Mouse (Mus musculus) liver, embryonic 11.5 days (tissue): ENCODE measurements around the gene Rhox11. TPM values are rescaled to one million over a fixed set of nuclear protein-coding genes. Genes with fewer than 3 reads are reported as not detected.
"Not testable (repeated sequence)": the region's sequence is repeated elsewhere in the genome, so short reads cannot be mapped to it uniquely, and the experiment has no call there.

Source experiments
- ATAC-seq: fragments of 200-750 bp; cut with Nextera tagmentation; replicated peaks from 2 replicates; pipeline ENCODE4 v1.8.0; 2017; ENCODE audit warnings: moderate number of reproducible peaks, mild to moderate bottlenecking, moderate TSS enrichment, moderate library complexity; ENCODE audit not compliant: low FRiP score
- DNase-seq: peaks from one replicate; pipeline ENCODE4 v3.0.0-alpha.2; 2017; ENCODE audit warnings: low spot score
- H3K27ac ChIP-seq: fragments of 300-500 bp; sonication (generic); 2 replicates; pipeline ENCODE4 v1.5.1; 2014; ENCODE audit warnings: mild to moderate bottlenecking, low read depth, low read length, control low read depth
- H3K27me3 ChIP-seq: fragments of 300-500 bp; sonication (generic); replicated peaks from 2 replicates; pipeline ENCODE4 v1.6.1; 2014; ENCODE audit warnings: low read length, mixed read lengths; ENCODE audit not compliant: control insufficient read depth, insufficient read depth
- H3K36me3 ChIP-seq: fragments of 300-500 bp; sonication (generic); 2 replicates; pipeline ENCODE4 v1.6.1; 2014; ENCODE audit warnings: mild to moderate bottlenecking, low read length, moderate library complexity, mixed read lengths; ENCODE audit not compliant: control insufficient read depth, insufficient read depth
- H3K4me1 ChIP-seq: fragments of 300-500 bp; sonication (generic); replicated peaks from 2 replicates; pipeline ENCODE4 v1.6.1; 2014; ENCODE audit warnings: low read length, mixed read lengths; ENCODE audit not compliant: control insufficient read depth, insufficient read depth
- H3K4me2 ChIP-seq: fragments of 300-500 bp; sonication (generic); 2 replicates; pipeline ENCODE4 v1.6.1; 2014; ENCODE audit warnings: mild to moderate bottlenecking, control low read depth, moderate library complexity
- H3K4me3 ChIP-seq: fragments of 300-500 bp; sonication (generic); 2 replicates; pipeline ENCODE4 v1.5.1; 2014; ENCODE audit warnings: low read depth, low read length, control low read depth
- H3K9ac ChIP-seq: fragments of 300-500 bp; sonication (generic); 2 replicates; pipeline ENCODE4 v1.6.1; 2014; ENCODE audit warnings: low read depth, low read length, control low read depth
- H3K9me3 ChIP-seq: fragments of 300-500 bp; sonication (generic); 2 replicates; pipeline ENCODE4 v1.6.1; 2016; ENCODE audit warnings: low read length, inconsistent platforms, mixed read lengths; ENCODE audit not compliant: control insufficient read depth
- WGBS: fragments of 180-500 bp; shearing (Covaris S2); extraction: QIAGEN DNeasy Blood & Tissue Kit; methylation state at CpG from one replicate; pipeline ENCODE4 v1.1.7; 2014; 5-methylcytosine and 5-hydroxymethylcytosine counted together
- polyA plus RNA-seq: library from polyadenylated mRNA; unstranded; fragments of >200 nt; fragmentation: Nextera tagmentation; extraction: Ambion mirVana; gene quantifications from 2 replicates; pipeline ENCODE4 v1.2.1, GENCODE M21; 2014

Rhox11 gene
- not detected in 2 replicates for polyA plus RNA-seq

DNA sequence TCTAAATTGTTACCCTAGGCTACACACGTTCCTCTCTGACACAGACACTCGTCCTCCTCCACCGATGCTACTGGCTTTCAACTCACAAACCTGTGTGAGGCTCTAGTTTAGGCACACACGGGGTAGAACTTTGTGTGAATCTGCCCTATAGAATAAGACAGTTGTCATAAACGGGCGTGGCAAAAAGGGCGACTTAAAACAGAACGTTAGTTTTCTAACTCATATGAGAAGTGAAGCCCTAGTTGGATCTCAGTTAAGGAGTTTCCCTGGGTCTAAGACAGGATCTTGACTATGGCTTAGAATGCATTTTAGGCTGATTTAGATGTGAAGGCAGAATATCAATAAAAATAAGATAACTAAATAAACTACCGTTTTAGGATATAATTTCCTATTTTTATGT is at the start of gene Rhox11:
Gene Rhox11 (minus strand): TSS at position 101 of the 400 bp plus-strand sequence.
- ATAC-seq (no peak), DNase-seq (no peak)
- Histone ChIP-seq H3K4me2 (no peak within 1 kb of the TSS), H3K36me3 (no peaks in the 10 kb centered on the region), H3K27ac (no peak within 1 kb of the TSS), H3K27me3 (no peaks in the 10 kb centered on the region), H3K9me3 (no peaks in the 10 kb centered on the region), H3K4me1 (no peaks in the 10 kb centered on the region), H3K9ac (no peak within 1 kb of the TSS), H3K4me3 (no peak within 1 kb of the TSS)
- WGBS: 79% methylated on average over 9 of the region's 9 CpGs

DNA sequence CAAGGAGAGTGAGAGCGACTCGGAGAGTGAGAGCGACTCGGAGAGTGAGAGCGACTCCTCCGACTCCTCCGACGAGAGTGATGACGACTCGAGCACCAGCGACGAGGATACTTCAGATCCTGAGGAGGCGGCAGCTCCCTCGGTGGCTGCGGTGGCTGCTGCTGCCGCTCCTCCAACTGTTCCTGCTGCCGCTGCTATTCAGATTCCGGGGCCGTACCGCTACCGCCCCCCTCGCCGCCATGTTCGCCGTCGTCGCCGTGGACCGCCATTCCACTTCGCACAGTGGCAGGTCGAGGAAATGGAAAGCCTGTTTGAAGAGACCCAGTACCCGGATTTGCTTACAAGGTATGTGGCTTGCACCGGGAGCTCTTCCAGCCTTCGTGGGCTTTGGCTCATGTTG is 36.5 kb upstream of the Rhox11 start:
- H3K36me3 ChIP-seq: no peaks in the 10 kb centered on the region
- H3K27ac ChIP-seq: no peak overlapping the region
- H3K27me3 ChIP-seq: no peaks in the 10 kb centered on the region
- no peak for DNase-seq
- H3K9ac ChIP-seq: no peak overlapping the region
- 81% methylated on average over 34 of the region's 34 CpGs for WGBS
- H3K4me1 ChIP-seq: no peaks in the 10 kb centered on the region
- H3K9me3 ChIP-seq: 0 out of 2 replicates have a peak, but pooled peaks cover 4% of the 10 kb centered on the region
- ATAC-seq: no peak
- H3K4me2 ChIP-seq: no peak overlapping the region
- H3K4me3 ChIP-seq: no peak overlapping the region

- Histone ChIP-seq H3K36me3 (no peaks in the 10 kb centered on the region), H3K27ac (no peak within 1 kb of the TSS), H3K4me1 (no peaks in the 10 kb centered on the region), H3K4me2 (no peak within 1 kb of the TSS), H3K9ac (no peak within 1 kb of the TSS), H3K9me3 (0 out of 2 replicates have a peak, but pooled peaks cover 4% of the 10 kb centered on the region), H3K27me3 (no peaks in the 10 kb centered on the region), H3K4me3 (no peak within 1 kb of the TSS)
- 94% methylated on average over 19 of the region's 20 CpGs for WGBS
- DNase-seq: no peak
- no peak for ATAC-seq
Measured at GRCm38 (mm10) chrX:38120982-38121381, 36.0 kb upstream of the Rhox11 start, which contains the start of gene Rhox13. Gene Rhox13 (plus strand): TSS chrX:38121219.

- no peaks in the 10 kb centered on the region for H3K4me1 ChIP-seq
- DNase-seq: no peak
- no peak for ATAC-seq
- H3K9me3 ChIP-seq: no peaks in the 10 kb centered on the region
- H3K27ac ChIP-seq: no peak within 1 kb of the TSS
- H3K4me3 ChIP-seq: no peak within 1 kb of the TSS
- H3K36me3 ChIP-seq: no peaks in the 10 kb centered on the region
- H3K4me2 ChIP-seq: no peak within 1 kb of the TSS
- 69% methylated on average over 4 of the region's 4 CpGs for WGBS
- H3K9ac ChIP-seq: no peak within 1 kb of the TSS
- no peaks in the 10 kb centered on the region for H3K27me3 ChIP-seq
Measured at GRCm38 (mm10) chrX:38110807-38111206, 25.9 kb upstream of the Rhox11 start, which contains the start of gene Rhox12. Gene Rhox12 (minus strand): TSS chrX:38110907.

- no peaks in the 10 kb centered on the region for H3K9me3 ChIP-seq
- no peaks in the 10 kb centered on the region for H3K27me3 ChIP-seq
- no peaks in the 10 kb centered on the region for H3K36me3 ChIP-seq
- ATAC-seq (no peak), DNase-seq (peak; percentile 45)
- H3K27ac ChIP-seq: no peak overlapping the region
- no peak overlapping the region for H3K4me2 ChIP-seq
- no peak overlapping the region for H3K9ac ChIP-seq
- WGBS: 20% methylated on average over 12 of the region's 12 CpGs
- H3K4me1 ChIP-seq: no peaks in the 10 kb centered on the region
- no peak overlapping the region for H3K4me3 ChIP-seq
Measured at GRCm38 (mm10) chrX:38084226-38084625, 715 bp downstream of the Rhox11 start.

GRCm38 (mm10) chrX:38066175-38066574 is 18.8 kb downstream of the Rhox11 start, which contains the start of gene Rhox10:
Gene Rhox10 (plus strand): TSS chrX:38066475.
- Histone ChIP-seq H3K9me3 (no peaks in the 10 kb centered on the region), H3K4me2 (no peak within 1 kb of the TSS), H3K27ac (no peak within 1 kb of the TSS), H3K9ac (no peak within 1 kb of the TSS), H3K4me1 (no peaks in the 10 kb centered on the region), H3K36me3 (no peaks in the 10 kb centered on the region), H3K27me3 (no peaks in the 10 kb centered on the region), H3K4me3 (no peak within 1 kb of the TSS)
- no peak for ATAC-seq
- WGBS: 81% methylated on average over 11 of the region's 11 CpGs
- no peak for DNase-seq

DNA sequence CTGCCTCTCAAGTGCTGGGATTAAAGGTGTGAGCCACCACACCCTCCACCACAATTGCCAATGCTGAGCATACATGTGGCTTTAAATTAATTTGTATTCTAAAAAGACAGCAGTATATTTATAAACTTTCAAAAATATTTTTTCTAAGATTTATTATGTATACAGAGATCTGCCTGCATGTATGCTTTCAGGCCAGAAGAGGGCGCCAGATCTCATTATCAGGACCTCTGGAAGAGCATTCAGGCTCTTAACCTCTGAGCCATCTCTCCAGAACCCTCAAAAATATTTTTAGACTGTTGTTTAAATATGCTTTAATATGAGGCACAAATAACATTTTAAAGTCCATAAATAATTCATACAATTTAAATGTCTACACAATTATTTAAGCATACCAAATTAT is 23.4 kb downstream of the Rhox11 start:
- ATAC-seq: no peak
- no peak overlapping the region for H3K4me2 ChIP-seq
- H3K9ac ChIP-seq: no peak overlapping the region

GRCm38 (mm10) chrX:38043014-38043413 is 41.9 kb downstream of the Rhox11 start, which contains the start of gene Btg1-ps2:
Gene Btg1-ps2 (minus strand): TSS chrX:38043114.
- ATAC-seq, H3K9ac ChIP-seq, H3K9me3 ChIP-seq, H3K27ac ChIP-seq, DNase-seq, H3K4me1 ChIP-seq, H3K4me3 ChIP-seq, H3K27me3 ChIP-seq, H3K36me3 ChIP-seq, H3K4me2 ChIP-seq: not testable (repeated sequence)

More for the DNA sequence above, 23.4 kb downstream of the Rhox11 start:
- H3K36me3 ChIP-seq: no peaks in the 10 kb centered on the region
- no peak overlapping the region for H3K27ac ChIP-seq
- no peak for DNase-seq
- WGBS: 0% methylated on average over 1 of the region's 1 CpGs
- H3K4me3 ChIP-seq: no peak overlapping the region
- H3K27me3 ChIP-seq: no peaks in the 10 kb centered on the region
- H3K9me3 ChIP-seq: no peaks in the 10 kb centered on the region
- no peaks in the 10 kb centered on the region for H3K4me1 ChIP-seq

DNA sequence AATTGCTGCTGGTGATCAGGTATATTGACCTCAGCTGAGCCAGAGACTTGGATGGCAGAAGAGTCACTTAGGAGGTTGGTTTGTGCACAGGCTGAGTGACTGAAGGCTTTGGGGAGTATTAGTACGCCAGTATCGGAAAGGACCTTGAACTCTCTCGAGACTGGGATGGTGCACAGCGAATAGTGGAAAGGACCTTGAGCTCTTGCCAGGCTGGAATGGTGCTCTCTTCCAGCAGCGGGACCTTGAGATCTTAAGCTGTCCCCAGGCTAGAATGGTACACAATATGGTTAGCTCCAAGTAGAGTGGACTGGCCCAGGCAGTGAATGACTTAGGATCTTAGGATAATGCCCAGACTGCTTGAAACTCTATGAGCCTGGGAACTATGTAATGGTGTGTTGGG is 45.3 kb downstream of the Rhox11 start:
- no peak for DNase-seq

More for the DNA sequence above, 45.3 kb downstream of the Rhox11 start:
- H3K36me3 ChIP-seq: no peaks in the 10 kb centered on the region
- H3K4me2 ChIP-seq: no peak overlapping the region
- H3K9me3 ChIP-seq: no peaks in the 10 kb centered on the region
- H3K27ac ChIP-seq: no peak overlapping the region
- no peak overlapping the region for H3K4me3 ChIP-seq
- H3K9ac ChIP-seq: no peak overlapping the region
- no peak for ATAC-seq
- no peaks in the 10 kb centered on the region for H3K27me3 ChIP-seq
- WGBS: 83% methylated on average over 5 of the region's 5 CpGs
- H3K4me1 ChIP-seq: no peaks in the 10 kb centered on the region
